Mouse (Mus musculus) hindbrain, embryonic 14.5 days (tissue): ENCODE data around the gene Cptp. TPM values are rescaled to one million over a fixed set of nuclear protein-coding genes. Genes with fewer than 3 reads are reported as not detected.

Source experiments
- ATAC-seq: fragments of 200-750 bp; cut with Nextera tagmentation; 2 replicates; pipeline ENCODE4 v1.8.0; 2017; ENCODE audit warnings: moderate number of reproducible peaks, mild to moderate bottlenecking, moderate TSS enrichment, moderate library complexity; ENCODE audit not compliant: low FRiP score
- DNase-seq: peaks from one replicate; pipeline ENCODE4 v3.0.0-alpha.2; 2015; ENCODE audit warnings: low spot score
- H3K27ac ChIP-seq: fragments of 300-500 bp; sonication (generic); 2 replicates; pipeline ENCODE4 v1.5.1; 2014; ENCODE audit warnings: mild to moderate bottlenecking, moderate library complexity
- H3K27me3 ChIP-seq: fragments of 300-500 bp; sonication (generic); 2 replicates; pipeline ENCODE4 v1.6.1; 2014; ENCODE audit warnings: mild to moderate bottlenecking, low read length, mixed read lengths; ENCODE audit not compliant: control insufficient read depth, insufficient read depth
- H3K36me3 ChIP-seq: fragments of 300-500 bp; sonication (generic); replicated peaks from 2 replicates; pipeline ENCODE4 v1.6.1; 2014; ENCODE audit not compliant: control insufficient read depth, insufficient read depth
- H3K4me1 ChIP-seq: fragments of 300-500 bp; sonication (generic); replicated peaks from 2 replicates; pipeline ENCODE4 v1.6.1; 2014; ENCODE audit warnings: antibody characterized with exemption, low read length, mixed read lengths; ENCODE audit not compliant: control insufficient read depth, insufficient read depth
- H3K4me2 ChIP-seq: fragments of 300-500 bp; sonication (generic); replicated peaks from 2 replicates; pipeline ENCODE4 v1.6.1; 2014; ENCODE audit warnings: mild to moderate bottlenecking, moderate library complexity
- H3K4me3 ChIP-seq: fragments of 300-500 bp; sonication (generic); replicated peaks from 2 replicates; pipeline ENCODE4 v1.5.1; 2014; ENCODE audit warnings: mild to moderate bottlenecking, low read length
- H3K9ac ChIP-seq: fragments of 300-500 bp; sonication (generic); 2 replicates; pipeline ENCODE4 v1.6.1; 2014
- H3K9me3 ChIP-seq: fragments of 300-500 bp; sonication (generic); 2 replicates; pipeline ENCODE4 v1.6.1; 2016; ENCODE audit warnings: low read length; ENCODE audit not compliant: control insufficient read depth
- WGBS: fragments of 180-500 bp; shearing (Covaris S2); extraction: QIAGEN DNeasy Blood & Tissue Kit; methylation state at CpG from one replicate; pipeline ENCODE4 v1.1.7; 2014; 5-methylcytosine and 5-hydroxymethylcytosine counted together
- polyA plus RNA-seq: library from polyadenylated mRNA; unstranded; fragments of >200 nt; fragmentation: Nextera tagmentation; extraction: Ambion mirVana; gene quantifications from 2 replicates; pipeline ENCODE4 v1.2.1, GENCODE M21; 2014

Gene Cptp
- polyA plus RNA-seq, 1 experiment from 2014 or later, result 33.5 TPM

DNA sequence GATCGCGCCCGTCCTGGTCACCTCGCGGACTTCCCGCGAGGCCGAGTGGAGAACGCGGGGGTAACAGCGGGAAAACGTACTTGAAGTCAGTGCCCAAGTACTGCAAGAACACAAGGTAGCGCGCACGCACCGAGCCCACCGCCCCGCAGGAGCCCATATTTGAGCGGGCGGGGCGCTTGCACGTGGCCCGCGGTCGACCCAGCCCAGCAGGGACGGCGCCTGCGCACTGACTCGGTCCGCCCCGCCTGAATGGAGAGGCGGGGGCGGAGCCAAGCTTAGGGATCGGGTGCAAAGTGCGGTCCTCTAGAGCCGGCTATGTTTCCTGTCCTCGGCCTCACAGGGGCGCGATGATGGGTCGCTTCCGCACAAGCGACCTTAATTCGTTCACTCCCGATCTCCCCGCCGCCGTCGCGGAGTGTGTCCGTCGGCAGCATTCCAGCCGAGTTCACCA lies 22.3 kb upstream of the Cptp start, which contains the start of the genes Pusl1 and Acap3:
Gene Pusl1 (minus strand): TSS at position 231 of the 451 bp plus-strand sequence.
Gene Acap3 (plus strand): TSS at position 272 of the 451 bp plus-strand sequence.
- Histone ChIP-seq H3K27ac (peak within 1 kb of the TSS; percentile 99), H3K9me3 (no peaks in the 10 kb centered on the region), H3K27me3 (no peaks in the 10 kb centered on the region), H3K4me1 (peaks cover 41% of the 10 kb centered on the region), H3K36me3 (peaks cover 46% of the 10 kb centered on the region), H3K9ac (peak within 1 kb of the TSS; percentile 92), H3K4me3 (peak within 1 kb of the TSS; percentile 97), H3K4me2 (peak within 1 kb of the TSS; percentile 75)
- under 1% methylated on average over 52 of the region's 52 CpGs for WGBS
- DNase-seq, result peak; percentile 98
- ATAC-seq, result peak; percentile 86

GRCm38 (mm10) chr4:155891011-155891471 lies 21.8 kb upstream of the Cptp start:
- Histone ChIP-seq H3K4me3 (peak overlapping the region; percentile 97), H3K9me3 (no peaks in the 10 kb centered on the region), H3K27me3 (no peaks in the 10 kb centered on the region), H3K4me2 (peak overlapping the region; percentile 75), H3K27ac (peak overlapping the region; percentile 99; the same call in 1 of the 2 replicates), H3K4me1 (peaks cover 41% of the 10 kb centered on the region), H3K36me3 (peaks cover 46% of the 10 kb centered on the region), H3K9ac (peak overlapping the region; percentile 92)
- WGBS, result under 1% methylated on average over 34 of the region's 34 CpGs
- DNase-seq (no peak), ATAC-seq (0 out of 2 replicates have a peak, but pooled peaks have one; percentile 0)

GRCm38 (mm10) chr4:155889316-155889715 lies 20.1 kb upstream of the Cptp start:
- Histone ChIP-seq H3K4me2 (no peak overlapping the region), H3K36me3 (peaks cover 58% of the 10 kb centered on the region)
- no peak for ATAC-seq

GRCm38 (mm10) chr4:155888181-155888580 lies 18.9 kb upstream of the Cptp start:
- no peak overlapping the region for H3K27ac ChIP-seq
- no peak overlapping the region for H3K4me2 ChIP-seq
- DNase-seq, result no peak
- ATAC-seq, result no peak
- H3K9me3 ChIP-seq, result no peaks in the 10 kb centered on the region
- H3K27me3 ChIP-seq, result no peaks in the 10 kb centered on the region
- 96% methylated on average over 9 of the region's 9 CpGs for WGBS
- no peak overlapping the region for H3K9ac ChIP-seq
- H3K4me3 ChIP-seq, result no peak overlapping the region
- peaks cover 16% of the 10 kb centered on the region for H3K4me1 ChIP-seq
- peaks cover 61% of the 10 kb centered on the region for H3K36me3 ChIP-seq

More at GRCm38 (mm10) chr4:155889316-155889715, 20.1 kb upstream of the Cptp start:
- no peak overlapping the region for H3K27ac ChIP-seq
- 84% methylated on average over 5 of the region's 5 CpGs for WGBS
- H3K9ac ChIP-seq, result no peak overlapping the region; the same call in 1 of the 2 replicates
- H3K27me3 ChIP-seq, result no peaks in the 10 kb centered on the region
- H3K4me1 ChIP-seq, result peaks cover 27% of the 10 kb centered on the region
- no peak for DNase-seq
- no peak overlapping the region for H3K4me3 ChIP-seq
- no peaks in the 10 kb centered on the region for H3K9me3 ChIP-seq

DNA sequence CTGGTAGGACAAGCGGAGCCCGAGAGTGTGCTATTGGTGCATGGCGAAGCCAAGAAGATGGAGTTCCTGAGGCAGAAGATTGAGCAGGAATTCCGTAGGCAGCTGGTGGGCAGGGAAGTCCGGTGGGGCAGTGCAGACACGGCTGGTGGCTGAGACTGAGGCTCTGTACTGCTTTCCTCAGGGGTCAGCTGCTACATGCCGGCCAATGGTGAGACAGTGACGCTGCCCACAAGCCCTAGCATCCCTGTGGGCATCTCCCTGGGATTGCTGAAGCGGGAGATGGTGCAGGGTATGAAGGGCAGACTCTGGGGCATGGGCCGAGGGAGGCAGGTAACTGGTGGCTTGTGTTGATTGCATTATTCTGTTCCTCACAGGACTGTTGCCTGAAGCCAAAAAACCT lies 18.4 kb upstream of the Cptp start:
- Histone ChIP-seq H3K9ac (no peak overlapping the region), H3K36me3 (peaks cover 61% of the 10 kb centered on the region), H3K27me3 (no peaks in the 10 kb centered on the region), H3K4me1 (peaks cover 11% of the 10 kb centered on the region), H3K4me3 (no peak overlapping the region), H3K9me3 (no peaks in the 10 kb centered on the region), H3K27ac (no peak overlapping the region), H3K4me2 (no peak overlapping the region)
- 85% methylated on average over 10 of the region's 10 CpGs for WGBS
- ATAC-seq (no peak), DNase-seq (no peak)

DNA sequence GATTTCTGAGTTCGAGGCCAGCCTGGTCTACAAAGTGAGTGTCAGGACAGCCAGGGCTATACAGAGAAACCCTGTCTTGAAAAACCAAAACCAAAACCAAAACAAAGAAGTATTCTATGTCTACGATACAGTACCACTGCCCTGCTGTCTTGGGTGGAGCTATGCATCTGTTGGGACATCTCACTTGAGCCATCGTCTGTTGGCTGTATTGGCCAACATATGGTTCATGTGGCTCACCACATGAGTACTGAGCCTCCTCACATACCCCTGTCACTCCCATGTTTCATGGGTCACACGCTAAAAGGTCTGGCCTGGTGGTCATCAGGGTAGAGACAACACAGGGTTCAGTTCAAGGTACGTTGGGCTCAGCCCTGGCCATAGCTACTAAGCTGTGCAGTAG lies 17.1 kb upstream of the Cptp start:
- peaks cover 61% of the 10 kb centered on the region for H3K36me3 ChIP-seq
- no peaks in the 10 kb centered on the region for H3K27me3 ChIP-seq
- peaks cover 11% of the 10 kb centered on the region for H3K4me1 ChIP-seq
- 95% methylated on average over 5 of the region's 5 CpGs for WGBS
- DNase-seq (no peak), ATAC-seq (no peak)
- no peak overlapping the region for H3K4me3 ChIP-seq
- H3K9me3 ChIP-seq, result no peaks in the 10 kb centered on the region
- no peak overlapping the region for H3K9ac ChIP-seq
- H3K27ac ChIP-seq, result no peak overlapping the region
- H3K4me2 ChIP-seq, result no peak overlapping the region

GRCm38 (mm10) chr4:155883587-155883986 lies 14.3 kb upstream of the Cptp start:
- H3K9me3 ChIP-seq, result no peaks in the 10 kb centered on the region
- H3K4me2 ChIP-seq, result no peak overlapping the region
- no peaks in the 10 kb centered on the region for H3K4me1 ChIP-seq
- ATAC-seq, result no peak
- no peaks in the 10 kb centered on the region for H3K27me3 ChIP-seq
- DNase-seq, result no peak
- 85% methylated on average over 3 of the region's 3 CpGs for WGBS
- no peak overlapping the region for H3K27ac ChIP-seq
- H3K4me3 ChIP-seq, result no peak overlapping the region
- no peak overlapping the region for H3K9ac ChIP-seq
- H3K36me3 ChIP-seq, result peaks cover 48% of the 10 kb centered on the region

- H3K9me3 ChIP-seq, result no peaks in the 10 kb centered on the region
- no peak for ATAC-seq
- no peak overlapping the region for H3K27ac ChIP-seq
- no peak overlapping the region for H3K9ac ChIP-seq
- H3K4me1 ChIP-seq, result peaks cover 17% of the 10 kb centered on the region
- DNase-seq, result no peak
- no peak overlapping the region for H3K4me3 ChIP-seq
- 95% methylated on average over 7 of the region's 7 CpGs for WGBS
- H3K27me3 ChIP-seq, result no peaks in the 10 kb centered on the region
- H3K4me2 ChIP-seq, result no peak overlapping the region
- H3K36me3 ChIP-seq, result peaks cover 47% of the 10 kb centered on the region
Measured at GRCm38 (mm10) chr4:155871404-155871803, 2.2 kb upstream of the Cptp start.

- no peaks in the 10 kb centered on the region for H3K27me3 ChIP-seq
- H3K4me1 ChIP-seq, result peaks cover 17% of the 10 kb centered on the region
- peak overlapping the region; percentile 72 for H3K9ac ChIP-seq
- H3K4me2 ChIP-seq, result peak overlapping the region; percentile 89
- H3K4me3 ChIP-seq, result peak overlapping the region; percentile 50
- 0 out of 2 replicates have a peak overlapping the region, but pooled peaks have one; percentile 28 for H3K27ac ChIP-seq
- H3K36me3 ChIP-seq, result peaks cover 39% of the 10 kb centered on the region
- no peak for DNase-seq
- no peaks in the 10 kb centered on the region for H3K9me3 ChIP-seq
- 14% methylated on average over 22 of the region's 22 CpGs for WGBS
- no peak; the same call in none of the 2 replicates for ATAC-seq
Measured at GRCm38 (mm10) chr4:155868614-155869298, 484 bp downstream of the Cptp start.
